ENCODE assay signal across 8 mouse cellular contexts in genomic region chr1:7397807-7398446, GRCm38 (mm10).
DNase-seq lines count a peak whose midpoint lies in the region; ATAC-seq lines count a peak whose summit lies in the region.

No protein-coding gene starts in this region.

- DNase-seq in NIH3T3 (ENCODE audit: low read depth) = peak; percentile 100
- DNase-seq in cerebellum, postnatal 10 days = peak; percentile 100
- peak; percentile 98 for DNase-seq in frontal cortex, postnatal 10 days (ENCODE audit: low spot score in 2 of 2)
- DNase-seq in layer of hippocampus, postnatal 14 days (ENCODE audit: low spot score in 2 of 2) = peak; percentile 98 to 99
- DNase-seq in lung, postnatal 14 days = peak; percentile 98
- peak; percentile 96 for DNase-seq in retina, adult 2 months (ENCODE audit: low read depth, low spot score)
- DNase-seq in thymus, postnatal 36 days = peak; percentile 96 to 97

- H3K4me2 ChIP-seq in hindbrain, embryonic 12.5 days (replicated peaks) = peak overlapping the region; percentile 58

- H3K9ac ChIP-seq in hindbrain, embryonic 12.5 days = peak overlapping the region; percentile 67

- no peaks in the 10 kb centered on the region for H3K9me3 ChIP-seq in hindbrain, embryonic 12.5 days (replicated peaks)

- H3K4me3 ChIP-seq in hindbrain, embryonic 12.5 days = peak overlapping the region; percentile 65

- no peaks in the 10 kb centered on the region for H3K27me3 ChIP-seq in hindbrain, embryonic 12.5 days

- WGBS in hindbrain, embryonic 12.5 days = under 1% methylated on average over 45 of the region's 46 CpGs

- H3K4me1 ChIP-seq in hindbrain, embryonic 12.5 days = no peaks in the 10 kb centered on the region

- peak overlapping the region; percentile 86 for H3K27ac ChIP-seq in hindbrain, embryonic 12.5 days

- peak; percentile 98 for ATAC-seq in hindbrain, embryonic 12.5 days (ENCODE audit: low FRiP score)

- no peaks in the 10 kb centered on the region for H3K36me3 ChIP-seq in hindbrain, embryonic 12.5 days

Comparison
In these comparisons a context has a peak if more than half of its experiments do, and no peak if none do; other contexts are left out.
1. Peak in every context shown above with its lines: DNase-seq, ATAC-seq, H3K4me3 ChIP-seq and H3K27ac ChIP-seq.